Mouse (Mus musculus) E14TG2a.4 (cell line): Measurements from ENCODE around the gene Cttnbp2.

Experiments used
- CTCF ChIP-seq: conservative IDR thresholded peaks from 2 replicates; pipeline ENCODE4 v1.5.1; 2014; ENCODE audit warnings: low read length
- NANOG ChIP-seq: IDR thresholded peaks from 2 replicates; pipeline ENCODE4 v1.6.1; 2014; ENCODE audit warnings: borderline replicate concordance, low read length, mixed read lengths
- POU5F1 ChIP-seq: IDR thresholded peaks from 2 replicates; pipeline ENCODE4 v1.6.1; 2014; ENCODE audit warnings: low read length, borderline replicate concordance

DNA sequence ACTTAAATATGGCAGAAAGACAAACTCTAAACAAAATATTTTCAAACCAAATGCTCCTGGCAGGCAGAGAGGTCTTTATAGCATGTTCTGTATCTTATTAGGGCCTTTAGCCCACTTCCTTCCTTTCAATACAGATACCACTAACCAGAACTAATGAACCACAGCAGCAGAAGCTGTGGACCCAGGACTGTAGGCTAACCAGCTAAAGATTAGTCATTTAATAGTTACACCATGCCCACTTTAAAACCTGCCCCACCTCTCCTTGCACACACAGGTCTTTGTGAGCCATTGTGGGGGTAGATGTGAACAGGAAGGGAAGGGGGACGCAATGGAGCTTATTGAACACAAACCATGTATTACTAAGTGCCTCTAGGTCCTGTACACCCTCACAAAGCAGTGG is 141.0 kb downstream of the Cttnbp2 start:
- TF ChIP-seq CTCF (no peak), NANOG (no peak), POU5F1 (no peak)
